Mouse (Mus musculus): Measurements from ENCODE around the gene Rps6kb2. TPM values are rescaled to one million over a fixed set of nuclear protein-coding genes. Genes with fewer than 3 reads are reported as not detected.

The Rps6kb2 gene
- polyA plus RNA-seq, 1 experiment from 2014 or later: 71.7 TPM

DNA sequence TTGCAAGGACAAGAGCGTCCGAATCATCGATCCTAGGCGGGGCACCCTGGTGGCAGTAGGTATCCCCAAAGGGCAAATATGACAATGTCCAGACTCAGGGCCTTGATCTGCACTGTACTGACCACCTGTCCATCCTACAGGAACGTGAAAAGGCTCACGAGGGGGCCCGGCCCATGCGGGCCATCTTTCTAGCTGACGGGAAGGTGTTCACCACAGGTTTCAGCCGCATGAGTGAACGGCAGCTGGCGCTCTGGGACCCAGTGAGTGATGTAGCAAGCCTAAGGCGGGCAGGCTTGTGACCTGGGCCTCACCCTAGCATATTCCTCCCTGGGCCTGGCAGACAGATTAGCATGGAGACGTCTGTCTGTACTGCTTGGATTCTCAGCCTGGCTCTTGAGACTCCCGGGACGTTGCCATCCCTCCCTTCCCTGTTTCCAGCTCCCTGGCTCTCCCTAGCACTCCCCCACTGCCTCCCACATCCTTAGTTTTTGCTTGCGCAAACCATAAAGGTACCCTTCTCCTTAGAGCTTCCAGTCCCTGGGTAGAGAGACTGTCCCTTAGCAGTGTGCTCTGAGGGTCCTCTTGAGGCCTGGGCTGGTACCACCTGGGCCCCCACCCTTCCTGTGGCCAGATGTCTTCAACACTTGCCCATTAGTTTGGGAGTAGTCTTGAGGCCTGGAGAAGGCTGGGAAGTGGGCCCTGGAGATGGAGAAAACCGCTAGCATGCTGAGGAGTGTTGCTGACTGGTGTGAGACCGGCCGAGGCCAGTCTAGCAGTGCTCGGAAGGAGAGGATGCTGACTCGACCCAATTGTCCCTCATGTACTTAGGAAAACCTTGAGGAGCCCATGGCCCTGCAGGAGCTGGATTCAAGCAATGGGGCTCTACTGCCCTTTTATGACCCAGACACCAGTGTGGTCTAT, 12.3 kb downstream of the Rps6kb2 start:
- Histone ChIP-seq H3K4me3 (no peak overlapping the region), H3K27me3 (replicated peaks) (no peaks in the 10 kb centered on the region), H3K27ac (no peak overlapping the region), H3K4me2 (replicated peaks) (no peak overlapping the region), H3K9ac (no peak overlapping the region), H3K9me3 (no peaks in the 10 kb centered on the region), H3K4me1 (peaks cover 17% of the 10 kb centered on the region), H3K36me3 (peaks cover 42% of the 10 kb centered on the region)
- WGBS: 91% methylated on average over 22 of the region's 22 CpGs
- no peak for ATAC-seq (ENCODE audit: low FRiP score, low read depth)

GRCm38 (mm10) chr19:4149764-4150461, 13.2 kb downstream of the Rps6kb2 start:
- Histone ChIP-seq H3K4me1 (peaks cover 17% of the 10 kb centered on the region), H3K27ac (no peak overlapping the region), H3K9me3 (no peaks in the 10 kb centered on the region), H3K9ac (no peak overlapping the region), H3K27me3 (replicated peaks) (no peaks in the 10 kb centered on the region), H3K4me3 (peak overlapping the region; percentile 78; the same call in 1 of the 2 replicates), H3K4me2 (replicated peaks) (peak overlapping the region; percentile 72), H3K36me3 (peaks cover 41% of the 10 kb centered on the region)
- WGBS: 93% methylated on average over 17 of the region's 17 CpGs
- ATAC-seq (ENCODE audit: low FRiP score, low read depth): no peak

DNA sequence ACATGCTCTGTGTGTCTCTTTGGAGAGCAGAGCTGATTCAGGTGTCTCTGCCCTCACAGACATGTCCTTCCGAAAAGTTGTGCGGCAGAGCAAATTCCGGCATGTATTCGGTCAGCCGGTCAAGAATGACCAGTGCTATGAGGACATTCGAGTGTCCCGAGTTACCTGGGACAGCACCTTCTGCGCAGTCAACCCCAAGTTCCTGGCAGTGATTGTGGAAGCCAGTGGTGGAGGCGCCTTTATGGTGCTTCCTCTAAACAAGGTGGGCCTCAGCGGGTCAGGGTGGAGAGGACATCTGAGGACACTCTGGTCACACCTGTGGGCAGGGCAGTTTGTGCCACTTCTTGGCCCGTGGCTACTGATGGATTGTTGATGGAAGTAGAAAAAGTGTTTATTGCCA, 13.9 kb downstream of the Rps6kb2 start:
- WGBS: 89% methylated on average over 11 of the region's 11 CpGs
- H3K9me3 ChIP-seq: no peaks in the 10 kb centered on the region
- H3K27ac ChIP-seq: no peak overlapping the region
- peak overlapping the region; percentile 78 for H3K4me3 ChIP-seq
- peak overlapping the region; percentile 83 for H3K9ac ChIP-seq
- H3K36me3 ChIP-seq: peaks cover 41% of the 10 kb centered on the region
- no peak for ATAC-seq (ENCODE audit: low FRiP score, low read depth)
- peaks cover 17% of the 10 kb centered on the region for H3K4me1 ChIP-seq
- peak overlapping the region; percentile 72 for H3K4me2 ChIP-seq (replicated peaks)
- no peaks in the 10 kb centered on the region for H3K27me3 ChIP-seq (replicated peaks)

- peak; percentile 33 for ATAC-seq (ENCODE audit: low FRiP score, low read depth)
- H3K9ac ChIP-seq: peak overlapping the region; percentile 83
- no peaks in the 10 kb centered on the region for H3K27me3 ChIP-seq (replicated peaks)
- WGBS: 5% methylated on average over 8 of the region's 8 CpGs
- H3K4me3 ChIP-seq: peak overlapping the region; percentile 78
- H3K4me1 ChIP-seq: peaks cover 17% of the 10 kb centered on the region
- no peaks in the 10 kb centered on the region for H3K9me3 ChIP-seq
- no peak overlapping the region for H3K27ac ChIP-seq
- H3K36me3 ChIP-seq: peaks cover 39% of the 10 kb centered on the region
- H3K4me2 ChIP-seq (replicated peaks): peak overlapping the region; percentile 72
Measured at GRCm38 (mm10) chr19:4148819-4149218, 14.3 kb downstream of the Rps6kb2 start.

DNA sequence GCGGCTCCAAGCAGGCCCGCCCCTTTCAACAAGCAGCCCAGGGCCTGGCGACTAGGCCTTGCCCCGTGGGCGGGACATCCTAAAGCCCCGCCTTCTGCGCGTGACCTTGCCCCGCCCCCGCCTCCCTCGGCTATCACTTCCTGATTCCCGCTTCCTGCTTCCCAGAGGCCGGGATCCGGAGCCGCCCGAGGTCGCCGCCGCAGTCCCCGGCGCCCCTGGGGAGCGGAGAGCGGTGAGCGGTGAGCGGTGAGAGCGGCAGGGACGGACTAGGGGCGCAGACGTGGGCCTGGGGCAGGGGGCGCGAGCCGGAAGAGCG, 14.7 kb downstream of the Rps6kb2 start, which contains the start of gene Coro1b:
Gene Coro1b, plus strand, starts transcription at position 129 of the 316 bp plus-strand sequence.
- peak; percentile 94 for ATAC-seq (ENCODE audit: low FRiP score, low read depth)
- under 1% methylated on average over 33 of the region's 33 CpGs for WGBS
- H3K27me3 ChIP-seq (replicated peaks): no peaks in the 10 kb centered on the region
- H3K4me1 ChIP-seq: peaks cover 17% of the 10 kb centered on the region
- no peak within 1 kb of the TSS for H3K27ac ChIP-seq
- H3K9me3 ChIP-seq: no peaks in the 10 kb centered on the region
- H3K4me2 ChIP-seq (replicated peaks): peak within 1 kb of the TSS; percentile 72
- H3K9ac ChIP-seq: peak within 1 kb of the TSS; percentile 83
- H3K4me3 ChIP-seq: peak within 1 kb of the TSS; percentile 78
- H3K36me3 ChIP-seq: peaks cover 35% of the 10 kb centered on the region

GRCm38 (mm10) chr19:4147782-4148490, 15.2 kb downstream of the Rps6kb2 start:
- H3K4me3 ChIP-seq: peak overlapping the region; percentile 78
- no peaks in the 10 kb centered on the region for H3K9me3 ChIP-seq
- 37% methylated on average over 9 of the region's 9 CpGs for WGBS
- H3K4me2 ChIP-seq (replicated peaks): peak overlapping the region; percentile 72
- peaks cover 17% of the 10 kb centered on the region for H3K4me1 ChIP-seq
- ATAC-seq (ENCODE audit: low FRiP score, low read depth): peak; percentile 8; the same call in 1 of the 2 replicates
- peaks cover 31% of the 10 kb centered on the region for H3K36me3 ChIP-seq
- H3K27me3 ChIP-seq (replicated peaks): no peaks in the 10 kb centered on the region
- H3K27ac ChIP-seq: no peak overlapping the region
- no peak overlapping the region for H3K9ac ChIP-seq

GRCm38 (mm10) chr19:4147022-4147405, 16.1 kb downstream of the Rps6kb2 start:
- H3K4me3 ChIP-seq: no peak overlapping the region
- H3K4me2 ChIP-seq (replicated peaks): no peak overlapping the region
- H3K36me3 ChIP-seq: peaks cover 22% of the 10 kb centered on the region
- H3K27me3 ChIP-seq (replicated peaks): no peaks in the 10 kb centered on the region
- peaks cover 17% of the 10 kb centered on the region for H3K4me1 ChIP-seq
- no peak for ATAC-seq (ENCODE audit: low FRiP score, low read depth)
- no peak overlapping the region for H3K9ac ChIP-seq
- WGBS: 61% methylated on average over 3 of the region's 3 CpGs
- no peak overlapping the region for H3K27ac ChIP-seq
- H3K9me3 ChIP-seq: no peaks in the 10 kb centered on the region

DNA sequence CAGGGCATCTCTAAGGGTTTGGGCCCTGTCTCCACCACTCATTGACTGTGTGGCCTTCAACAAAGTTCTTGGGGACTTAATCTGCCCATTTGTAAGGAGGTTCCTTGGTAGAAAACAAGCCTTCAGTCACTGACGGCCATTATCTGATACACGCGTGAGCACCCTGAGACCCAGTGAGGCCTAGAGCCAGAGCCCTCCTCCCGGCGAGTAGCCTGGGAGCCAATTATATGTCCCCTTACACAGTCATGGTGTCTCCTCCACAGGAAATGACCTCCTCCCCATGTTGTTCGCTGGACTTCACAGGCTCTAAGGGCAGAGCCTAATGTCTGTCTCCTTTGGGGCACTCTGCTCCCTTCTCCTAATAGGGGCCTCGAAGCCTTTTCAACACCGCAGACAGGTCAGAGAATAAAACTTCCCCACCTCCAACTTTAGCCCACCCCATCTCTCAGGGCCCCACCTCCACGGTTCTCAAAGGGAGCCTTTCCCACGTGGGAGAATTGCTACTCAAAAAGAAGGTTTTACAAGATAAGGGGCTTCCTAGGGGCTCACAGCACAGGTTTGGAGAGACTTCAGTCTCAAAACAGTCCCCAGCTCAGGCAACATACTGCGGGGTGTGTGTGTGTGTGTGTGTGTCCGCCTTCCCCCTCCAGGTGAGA, 16.7 kb downstream of the Rps6kb2 start:
- H3K9ac ChIP-seq: no peak overlapping the region
- no peaks in the 10 kb centered on the region for H3K27me3 ChIP-seq (replicated peaks)
- H3K4me2 ChIP-seq (replicated peaks): no peak overlapping the region
- H3K27ac ChIP-seq: no peak overlapping the region
- H3K9me3 ChIP-seq: no peaks in the 10 kb centered on the region
- no peak for ATAC-seq (ENCODE audit: low FRiP score, low read depth)
- H3K4me3 ChIP-seq: no peak overlapping the region
- 65% methylated on average over 12 of the region's 12 CpGs for WGBS
- peaks cover 17% of the 10 kb centered on the region for H3K4me1 ChIP-seq
- H3K36me3 ChIP-seq: peaks cover 16% of the 10 kb centered on the region

DNA sequence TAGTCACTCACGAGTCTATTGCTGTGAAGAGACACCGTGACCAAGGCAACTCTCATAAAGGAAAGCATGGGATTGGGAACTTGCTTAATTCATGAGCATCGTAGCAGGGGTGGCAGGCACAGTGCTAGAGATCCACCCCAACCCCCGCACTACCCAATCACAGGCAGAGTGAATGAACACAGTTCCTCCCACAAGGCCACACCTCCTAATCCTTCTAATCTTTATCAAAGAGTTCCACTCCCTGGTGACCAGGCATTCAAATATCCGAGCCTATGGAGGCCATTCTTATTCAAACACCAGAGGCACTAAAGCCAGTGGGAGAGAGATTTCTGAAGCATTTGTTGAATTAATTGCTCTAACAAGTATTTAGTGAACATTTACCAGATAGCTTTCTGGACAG, 17.2 kb downstream of the Rps6kb2 start:
- Histone ChIP-seq H3K4me1 (peaks cover 17% of the 10 kb centered on the region), H3K4me2 (replicated peaks) (no peak overlapping the region), H3K27me3 (replicated peaks) (no peaks in the 10 kb centered on the region), H3K4me3 (no peak overlapping the region), H3K9me3 (no peaks in the 10 kb centered on the region), H3K36me3 (peaks cover 11% of the 10 kb centered on the region), H3K27ac (no peak overlapping the region), H3K9ac (no peak overlapping the region)
- no peak for ATAC-seq (ENCODE audit: low FRiP score, low read depth)
- WGBS: 89% methylated on average over 5 of the region's 5 CpGs

DNA sequence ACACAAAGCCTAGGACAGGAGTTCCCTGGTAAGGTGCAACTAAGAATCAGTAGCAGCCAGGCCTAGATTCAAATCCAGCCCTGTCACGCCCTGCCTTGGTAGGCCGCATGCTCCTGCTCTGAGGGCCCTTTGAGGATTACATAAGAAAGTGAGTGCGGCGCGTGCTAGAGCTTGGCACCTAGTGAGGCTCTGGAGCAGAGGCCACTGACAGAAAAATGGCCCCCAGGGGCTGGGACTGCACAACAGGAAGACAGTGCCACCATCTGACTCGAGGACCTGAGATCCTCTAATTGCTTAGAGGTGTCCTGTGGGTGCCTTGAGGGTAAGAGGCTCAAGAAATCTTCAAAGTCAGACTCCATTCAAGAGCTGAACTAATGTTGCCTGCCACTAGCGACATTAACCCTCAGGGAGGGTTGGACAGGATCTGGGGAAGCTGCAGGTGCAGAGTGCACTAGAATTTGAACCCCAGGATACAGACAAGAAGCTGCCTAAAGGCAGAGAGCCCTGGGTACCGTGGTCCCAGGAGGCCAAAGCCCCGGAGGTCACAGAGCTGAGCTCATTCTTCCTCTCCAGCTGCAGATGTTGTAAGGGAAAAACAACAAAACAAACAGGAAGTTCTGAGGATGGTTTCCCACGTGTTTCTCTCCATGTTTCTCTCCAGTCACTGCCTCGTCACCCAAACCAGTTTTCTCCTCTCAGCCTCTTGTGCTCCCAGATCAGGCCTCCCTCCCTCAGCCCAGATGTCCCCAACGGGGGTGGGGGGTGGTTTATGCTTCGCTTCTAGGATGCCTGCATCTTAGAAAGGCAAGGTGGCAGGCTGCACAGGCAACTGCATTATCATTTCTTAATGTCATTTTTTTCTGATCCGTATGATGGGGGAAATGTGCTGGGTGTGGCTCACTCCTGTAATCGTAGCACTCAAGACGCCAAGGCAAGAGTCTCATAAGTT, 18.3 kb downstream of the Rps6kb2 start:
- peaks cover 17% of the 10 kb centered on the region for H3K4me1 ChIP-seq
- no peaks in the 10 kb centered on the region for H3K27me3 ChIP-seq (replicated peaks)
- no peak for ATAC-seq (ENCODE audit: low FRiP score, low read depth)
- no peak overlapping the region for H3K9ac ChIP-seq
- no peak overlapping the region for H3K4me2 ChIP-seq (replicated peaks)
- H3K4me3 ChIP-seq: no peak overlapping the region
- H3K9me3 ChIP-seq: no peaks in the 10 kb centered on the region
- no peak overlapping the region for H3K27ac ChIP-seq
- H3K36me3 ChIP-seq: no peaks in the 10 kb centered on the region
- WGBS: 83% methylated on average over 16 of the region's 16 CpGs

DNA sequence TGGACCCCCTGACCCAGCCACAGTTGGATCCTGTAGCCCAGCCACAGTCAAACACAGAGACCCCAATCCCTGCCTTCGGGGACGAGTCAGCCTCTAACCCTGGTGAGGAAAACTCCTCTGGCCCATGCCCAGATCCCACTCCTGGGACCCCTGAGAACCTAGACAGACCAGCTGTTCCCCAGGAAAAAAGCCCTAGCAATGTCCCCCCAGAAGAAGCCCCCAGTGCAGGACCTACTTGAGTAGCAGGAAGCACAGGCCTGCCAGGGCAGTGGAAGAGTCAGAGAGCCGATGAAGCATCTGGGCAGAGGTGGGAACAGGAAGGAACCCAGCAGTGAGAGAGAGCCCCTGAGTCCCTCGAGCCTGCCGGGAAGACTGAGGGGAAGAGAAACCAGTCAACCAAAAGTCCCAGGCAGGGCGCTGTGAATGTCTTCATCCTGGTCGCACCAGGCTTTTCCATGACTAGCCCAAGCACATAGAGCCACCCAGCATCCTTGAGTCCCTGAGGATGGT, 19.3 kb downstream of the Rps6kb2 start, which contains the start of gene Cabp4:
Gene Cabp4, minus strand, starts transcription at position 275 of the 510 bp plus-strand sequence.
- WGBS: 87% methylated on average over 7 of the region's 7 CpGs
- no peak for ATAC-seq (ENCODE audit: low FRiP score, low read depth)
- Histone ChIP-seq H3K9me3 (no peaks in the 10 kb centered on the region), H3K4me1 (peaks cover 7% of the 10 kb centered on the region; the same call in 1 of the 2 replicates), H3K27ac (no peak within 1 kb of the TSS), H3K9ac (no peak within 1 kb of the TSS), H3K27me3 (replicated peaks) (no peaks in the 10 kb centered on the region), H3K4me3 (no peak within 1 kb of the TSS), H3K36me3 (no peaks in the 10 kb centered on the region), H3K4me2 (replicated peaks) (no peak within 1 kb of the TSS)

Data from neural tube, embryonic 12.5 days (tissue).